Mouse (Mus musculus) right cerebral cortex, adult 2 months (tissue): ENCODE results near the gene Hsd17b13.
"Not testable (repeated sequence)": the region's sequence is repeated elsewhere in the genome, so short reads cannot be mapped to it uniquely, and the experiment has no call there.

Experiments
- DNase-seq, 2 experiments: peaks; one replicate each; pipeline ENCODE4 v3.0.0; 2021 to 2022; ENCODE audit warnings: low spot score in 2 of 2

The Hsd17b13 gene

DNA sequence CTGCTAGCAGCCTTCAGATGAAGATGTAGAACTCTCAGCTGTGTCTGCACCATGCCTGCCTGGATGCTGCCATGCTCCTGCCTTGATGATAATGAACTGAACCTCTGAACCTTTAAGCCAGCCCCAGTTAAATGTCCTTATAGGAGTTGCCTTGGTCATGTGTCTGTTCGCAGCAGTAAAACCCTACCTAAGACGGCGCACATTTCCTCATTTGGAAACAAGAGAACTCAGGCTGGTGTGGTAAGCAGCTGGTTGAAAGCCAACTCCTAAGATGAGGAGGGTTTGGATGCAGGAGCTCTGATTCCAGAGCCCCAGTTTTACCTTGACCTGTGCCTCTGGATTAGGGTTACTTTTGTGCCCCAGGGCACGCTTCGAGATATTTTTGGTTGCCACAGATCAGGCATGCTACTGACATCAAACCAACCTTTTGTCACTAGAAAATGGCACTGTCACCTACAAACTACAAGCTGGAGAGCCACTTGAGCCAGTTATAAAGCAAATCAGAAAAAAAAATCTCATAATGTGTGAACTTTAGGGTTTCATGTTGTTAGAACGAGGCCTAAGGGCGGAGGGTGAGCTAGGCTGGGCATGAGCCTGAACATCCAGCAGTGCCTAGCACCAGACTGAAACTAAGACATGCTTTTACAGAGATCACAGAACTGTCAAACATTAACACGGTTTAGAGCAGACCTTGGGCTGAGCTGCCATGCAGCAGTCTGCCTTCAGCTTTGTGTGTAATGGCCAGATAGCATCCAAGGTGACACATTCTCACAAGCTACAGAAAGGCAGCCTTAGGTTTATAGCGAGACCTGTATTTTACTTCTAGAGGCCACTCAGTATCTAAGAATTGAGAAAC, 3.7 kb upstream of the Hsd17b13 start:
- DNase-seq, result no peak

DNA sequence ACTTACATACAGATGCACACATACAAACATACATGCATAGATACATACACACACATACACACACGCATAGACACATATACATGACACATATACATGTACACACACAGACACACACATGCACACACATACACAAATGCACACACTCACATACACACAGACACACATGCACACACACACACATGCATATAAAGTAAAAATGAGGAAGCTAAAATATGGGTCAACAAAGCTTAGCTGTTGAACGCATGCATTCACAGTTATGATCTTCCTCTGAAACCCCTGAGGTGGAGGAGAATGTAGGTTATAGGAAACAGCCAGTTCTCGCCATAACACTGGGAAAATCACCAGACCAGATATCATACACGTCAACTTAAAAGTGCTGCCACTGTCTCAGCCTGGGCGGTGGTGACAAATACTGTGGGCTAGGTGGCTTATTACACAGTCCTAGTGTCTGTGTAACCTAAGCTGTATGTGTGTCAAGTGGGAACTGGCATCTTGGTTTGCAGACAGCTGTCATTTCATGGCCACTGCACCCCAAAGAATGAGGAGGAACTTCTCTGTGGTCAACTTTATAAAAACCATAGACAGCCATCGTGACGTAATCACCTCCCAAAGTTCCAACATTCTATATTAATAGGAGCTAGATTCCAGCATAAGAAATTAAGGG, 829 bp upstream of the Hsd17b13 start:
- no peak for DNase-seq

DNA sequence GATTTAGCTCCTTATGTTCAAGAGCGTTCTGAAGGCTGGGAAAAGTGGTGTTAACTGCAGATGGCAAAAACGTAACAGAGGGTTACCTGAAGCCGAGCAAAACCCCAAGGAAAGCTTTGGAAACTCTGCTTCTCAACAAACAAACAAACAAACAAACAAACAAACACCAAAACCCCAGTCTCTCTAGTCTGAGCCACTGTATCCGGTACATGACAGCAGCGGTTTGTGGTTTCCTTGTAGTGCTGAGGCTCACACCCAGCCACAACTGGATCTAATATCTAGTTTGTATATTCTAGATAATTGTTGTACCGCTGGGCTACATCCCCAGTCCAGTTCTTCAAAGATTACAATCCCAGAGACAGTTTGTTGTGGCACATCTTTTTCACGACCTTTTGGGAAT, 1.5 kb downstream of the Hsd17b13 start:
- no peak for DNase-seq

DNA sequence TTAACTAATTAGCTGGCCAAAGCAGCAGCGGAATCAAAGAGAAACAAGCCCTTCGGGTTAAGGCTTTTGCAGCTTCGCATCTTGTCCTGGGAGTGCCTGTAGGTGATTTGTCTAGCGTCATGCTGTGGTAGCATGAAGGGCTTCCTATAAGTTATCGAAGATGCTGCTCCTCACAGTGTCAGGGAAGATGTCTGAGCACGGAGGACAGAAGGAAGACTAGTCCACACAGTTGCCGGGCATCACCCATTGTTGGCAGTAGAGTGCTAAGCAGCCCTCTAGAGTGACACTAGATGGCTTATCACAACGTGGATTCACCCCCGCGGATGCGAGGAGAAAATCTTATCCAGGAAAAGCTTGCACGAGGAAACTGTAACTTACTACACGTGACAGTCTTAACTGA, 4.4 kb downstream of the Hsd17b13 start:
- DNase-seq, result no peak

DNA sequence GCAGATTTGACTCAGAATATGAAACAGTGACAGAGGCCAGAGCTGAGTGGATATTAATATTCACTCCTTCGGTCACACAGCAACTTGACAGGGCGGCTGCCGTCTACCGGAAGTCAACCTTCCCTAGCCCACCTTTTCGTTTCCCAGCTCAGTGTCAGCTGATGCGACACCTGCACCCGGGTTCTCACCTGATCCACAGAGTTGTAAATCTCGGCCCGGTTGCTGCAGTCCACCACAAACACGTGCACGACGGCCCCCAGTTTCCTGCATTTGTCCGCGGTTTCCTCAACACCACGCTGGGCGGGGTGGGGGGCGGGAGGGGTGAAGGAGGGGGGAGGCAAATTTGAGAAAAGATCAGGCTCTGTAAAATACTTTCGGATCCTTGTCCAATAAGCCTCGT, 4.8 kb downstream of the Hsd17b13 start:
- no peak for DNase-seq

DNA sequence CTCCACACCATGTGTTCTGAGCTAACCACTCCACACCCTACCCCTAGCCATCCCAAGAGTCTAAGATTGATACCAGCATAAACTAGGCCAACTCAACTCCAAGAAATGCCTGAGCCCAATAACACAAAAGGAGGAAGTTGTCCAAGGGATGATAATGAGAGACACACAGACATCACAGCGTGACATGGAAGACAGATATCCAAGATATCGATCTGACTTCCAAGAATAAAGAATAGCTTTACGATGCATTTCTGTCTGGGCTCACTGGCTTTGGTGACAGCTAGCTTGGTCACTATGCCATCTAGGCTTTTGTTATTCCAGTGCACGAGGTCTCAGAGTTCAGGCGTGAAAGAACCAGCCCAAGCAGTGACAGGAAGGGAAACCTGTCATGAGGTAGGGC, 6.2 kb downstream of the Hsd17b13 start:
- no peak for DNase-seq

DNA sequence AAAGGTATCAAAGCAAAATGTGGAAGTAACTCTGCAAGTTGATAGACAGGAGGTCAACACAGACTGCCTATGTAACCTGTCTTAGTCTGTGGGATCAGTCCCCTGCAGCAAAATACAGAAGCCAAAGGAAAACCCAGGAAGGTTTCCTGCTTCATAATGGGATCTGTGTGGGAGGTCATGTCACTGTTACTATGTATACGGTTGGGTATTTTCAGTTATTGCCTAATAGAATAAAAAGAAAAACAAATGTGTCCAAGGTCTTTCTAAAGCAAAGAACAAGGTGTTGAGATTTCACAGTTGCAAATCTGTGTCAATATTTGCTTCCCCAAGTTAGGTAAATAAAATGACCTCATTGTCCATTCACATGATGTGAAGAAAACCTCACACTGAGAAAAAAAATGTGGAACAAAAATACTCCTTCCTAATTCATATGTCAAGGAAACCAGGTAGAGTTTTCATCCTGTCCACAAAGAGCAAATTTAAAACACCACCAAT, 14.2 kb downstream of the Hsd17b13 start:
- no peak for DNase-seq

DNA sequence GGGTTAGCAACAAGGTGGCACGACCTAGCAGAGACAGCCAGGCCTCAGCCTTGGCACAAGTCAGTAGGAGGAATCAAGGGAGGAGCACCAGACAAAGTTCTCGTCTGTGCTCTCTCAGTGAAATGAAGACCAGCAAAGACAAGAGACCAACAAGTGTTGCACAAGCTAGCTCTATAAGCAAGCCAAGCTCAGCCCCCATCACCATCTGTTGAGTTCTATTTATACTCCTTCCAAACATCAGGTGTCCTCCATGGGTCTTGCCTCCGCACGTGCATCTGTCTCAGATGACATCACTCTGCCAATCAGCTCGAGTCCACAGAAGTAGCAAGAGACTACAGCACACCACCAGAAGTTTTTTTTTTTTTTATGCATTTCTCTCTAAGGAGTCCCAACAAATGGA, 22.6 kb downstream of the Hsd17b13 start:
- peak; percentile 16 to 17 for DNase-seq

DNA sequence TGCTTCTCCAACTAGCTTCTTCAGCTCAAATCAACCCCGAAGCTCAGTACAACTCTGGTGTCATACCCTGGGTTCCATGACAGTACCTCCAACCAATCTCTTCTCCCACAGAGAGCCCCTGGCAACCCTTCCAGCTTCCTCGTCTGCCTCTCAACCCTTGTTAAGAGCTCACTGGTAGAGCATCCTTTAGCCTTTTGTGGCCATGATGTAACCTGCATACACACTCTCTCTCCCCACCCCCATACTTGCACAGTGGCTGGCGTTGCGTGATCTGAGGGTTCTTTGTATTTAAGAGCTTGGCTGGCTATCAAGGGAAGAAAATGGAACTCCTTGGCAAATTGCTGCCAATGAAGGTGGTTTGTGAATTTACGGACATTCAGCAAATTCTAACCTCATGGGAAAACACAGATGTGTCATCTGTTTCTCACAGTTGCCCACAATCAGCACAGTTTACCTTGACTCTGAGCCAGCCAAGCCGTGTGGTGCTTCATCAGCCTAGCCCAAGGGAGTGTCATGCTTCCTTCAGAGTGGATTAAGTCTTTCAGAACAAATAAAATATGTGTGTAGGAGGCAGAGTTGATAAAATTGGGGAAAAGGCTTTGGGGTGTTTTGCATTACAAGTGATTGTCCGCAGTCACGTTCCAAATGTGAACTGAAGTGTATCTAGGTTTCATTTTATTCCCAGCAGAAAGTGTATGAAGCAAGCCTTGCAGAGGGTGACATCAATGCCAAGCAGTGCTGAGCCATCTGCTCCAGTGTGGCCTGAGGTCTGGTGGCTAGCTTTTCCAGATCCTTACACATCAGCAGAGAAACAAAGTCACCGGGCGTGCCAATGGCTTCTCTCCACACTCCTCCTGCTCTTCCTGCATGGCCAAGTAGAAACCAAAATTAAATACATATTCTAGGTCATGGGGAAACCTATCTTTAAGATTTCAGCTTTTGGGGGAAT, 23.8 kb downstream of the Hsd17b13 start:
- DNase-seq, result peak; percentile 21 to 28

DNA sequence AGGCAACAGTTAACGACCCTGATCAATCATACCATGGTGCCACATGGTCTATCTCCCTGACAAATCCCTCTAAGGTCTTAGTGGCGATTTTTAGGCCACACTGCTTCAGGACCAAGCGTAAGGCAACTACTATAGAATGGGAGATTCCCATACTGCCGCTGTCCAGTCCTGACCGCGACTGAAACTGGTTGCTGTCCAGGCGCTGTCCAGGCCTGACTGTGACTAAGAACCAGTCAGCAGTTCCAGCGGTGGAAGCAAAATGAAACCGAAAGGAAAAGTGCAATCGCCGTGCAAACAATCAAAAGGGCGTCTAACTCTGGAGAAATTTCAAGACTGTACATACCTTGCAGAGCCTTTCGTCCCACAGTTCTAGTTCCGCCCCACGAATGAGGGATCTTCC, 27.1 kb downstream of the Hsd17b13 start:
- DNase-seq, result not testable (repeated sequence)

DNA sequence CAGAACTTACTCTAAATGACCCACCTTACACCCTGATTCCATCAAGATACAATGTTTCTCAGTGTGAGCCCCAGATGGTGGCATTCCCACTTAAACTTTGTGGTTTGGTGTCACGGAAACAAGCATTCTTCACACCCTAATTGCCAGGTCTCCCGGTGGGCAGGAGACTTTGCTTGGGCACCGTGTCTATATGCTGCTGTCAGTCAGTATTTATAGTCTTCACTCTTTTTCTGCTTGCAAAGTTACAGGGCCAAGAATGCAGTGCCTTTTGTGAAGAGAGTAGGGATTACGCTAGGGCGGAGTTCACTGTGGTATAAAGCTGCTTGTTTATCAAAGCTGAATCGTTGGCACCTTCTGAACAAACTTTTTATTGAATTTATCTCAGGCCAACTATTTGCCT, 34.0 kb downstream of the Hsd17b13 start:
- DNase-seq, result no peak

DNA sequence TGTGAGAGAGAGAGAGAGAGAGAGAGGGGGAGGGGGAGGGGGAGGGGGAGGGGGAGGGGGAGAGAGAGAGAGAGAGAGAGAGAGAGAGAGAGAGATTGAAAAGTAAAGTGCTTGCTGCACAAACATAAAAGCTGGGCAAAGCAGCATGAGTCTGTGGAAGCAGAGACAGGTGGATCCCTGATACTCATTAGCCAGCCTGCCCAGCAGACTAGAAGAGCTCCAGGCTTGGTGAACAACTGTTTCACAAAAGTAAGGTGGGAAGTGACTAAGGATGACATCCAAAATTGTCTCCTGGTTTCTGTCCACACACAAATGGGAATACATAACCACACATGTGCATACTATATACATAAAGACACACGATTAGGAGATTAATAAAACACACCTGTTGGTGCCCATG, 37.4 kb downstream of the Hsd17b13 start:
- no peak for DNase-seq

DNA sequence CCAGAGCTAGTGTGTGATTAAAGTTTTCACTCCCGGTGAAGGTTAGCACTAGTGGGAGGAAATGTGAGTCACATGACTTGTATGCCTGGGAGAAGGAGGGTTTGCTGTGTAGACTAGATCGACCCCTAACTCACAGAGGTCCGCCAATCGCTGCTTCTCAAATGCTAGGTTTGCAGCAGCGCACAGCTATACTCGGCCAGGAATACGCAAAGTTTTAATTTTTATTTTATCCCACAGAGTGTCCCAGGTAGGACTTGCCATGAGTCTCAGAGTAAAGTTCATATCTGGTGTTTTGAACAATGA, 37.9 kb downstream of the Hsd17b13 start:
- DNase-seq, result no peak

DNA sequence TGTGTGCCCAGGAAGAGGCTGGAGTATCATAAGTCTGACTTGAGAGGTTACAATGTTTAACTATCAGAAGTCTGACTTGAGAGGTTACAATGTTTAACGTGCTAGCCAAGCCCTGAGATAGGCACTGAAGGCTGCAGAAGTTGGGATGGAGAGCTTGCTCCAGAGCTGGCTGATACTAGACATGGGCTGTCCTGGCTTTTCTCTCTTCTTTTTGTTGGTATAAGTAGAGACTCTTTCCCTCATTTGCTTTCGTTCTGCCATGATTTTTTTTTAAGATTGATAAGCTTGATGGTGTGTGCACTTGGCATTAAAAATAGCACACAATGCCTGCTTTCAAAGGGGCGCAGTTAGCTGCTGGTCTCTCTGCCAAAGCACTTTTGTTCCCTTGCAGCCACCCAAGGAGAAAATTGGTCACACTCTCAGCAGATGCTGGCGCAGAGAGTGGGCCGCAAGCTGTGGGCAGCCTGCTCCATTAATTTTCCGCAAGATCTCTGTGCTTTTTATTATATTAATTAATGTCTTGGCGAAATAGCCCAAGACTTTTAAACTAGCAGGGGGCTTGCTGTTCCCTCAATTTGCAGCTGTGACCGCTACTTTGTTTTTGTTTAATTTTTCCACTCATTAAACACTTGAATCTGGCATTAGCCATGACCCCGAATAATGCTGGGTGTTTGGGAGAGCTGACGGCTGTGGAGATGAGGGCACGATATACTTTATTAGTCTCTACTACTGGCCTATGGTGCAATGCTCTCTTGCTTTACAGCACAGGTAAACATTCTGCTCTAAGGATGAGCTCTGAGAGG, 38.5 kb downstream of the Hsd17b13 start:
- no peak for DNase-seq

DNA sequence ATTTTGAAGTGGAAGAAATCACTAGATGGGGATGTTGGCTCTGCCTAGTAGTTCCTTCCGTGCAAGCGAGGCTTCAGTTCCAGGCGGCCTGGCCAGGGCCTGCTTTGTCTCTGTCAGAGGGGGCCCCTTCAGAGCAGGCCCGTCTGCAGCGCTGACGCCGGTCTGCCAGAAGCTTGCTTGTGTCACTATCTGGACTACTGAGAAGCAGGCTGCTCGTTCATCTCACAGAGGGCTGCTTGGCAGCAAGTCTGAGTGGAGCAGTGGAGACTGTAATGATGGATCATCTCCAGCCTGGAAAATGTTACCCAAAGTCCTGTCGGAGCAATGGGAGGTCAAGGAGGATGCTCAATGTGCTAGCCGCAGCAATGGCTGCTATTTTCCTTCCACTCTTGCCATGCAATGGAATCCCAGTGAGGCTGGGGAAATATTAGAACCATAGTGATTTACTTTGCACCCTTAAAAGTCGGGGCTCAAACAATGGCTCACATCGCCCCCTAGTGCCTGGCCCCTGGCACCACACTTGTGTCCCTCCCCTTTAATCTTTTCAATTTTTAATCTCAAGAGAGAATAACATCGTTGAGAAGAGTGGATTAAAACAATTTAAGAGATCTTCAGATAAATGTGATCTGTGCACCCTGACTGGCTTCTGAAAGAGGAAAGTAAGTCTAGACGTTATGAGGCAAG, 40.2 kb downstream of the Hsd17b13 start:
- no peak for DNase-seq

DNA sequence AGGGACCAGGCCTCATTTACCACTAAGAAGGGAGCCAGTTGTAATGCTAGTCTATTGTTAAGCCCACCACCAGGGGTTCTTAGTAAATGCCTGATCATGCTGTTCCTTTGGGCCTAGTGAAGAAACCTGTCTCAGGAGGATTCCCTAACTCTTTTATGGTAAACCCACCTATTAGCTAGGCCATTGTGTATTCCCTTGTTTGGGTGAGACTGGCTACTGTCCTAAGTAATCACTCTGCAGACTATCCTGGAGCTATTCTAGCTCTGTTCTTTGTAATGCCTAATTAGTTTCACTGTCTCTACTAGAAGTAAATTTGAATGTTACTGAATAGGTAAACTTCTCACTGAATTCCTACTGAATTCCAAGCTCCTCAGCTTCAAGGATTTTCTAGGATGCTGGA, 45.3 kb downstream of the Hsd17b13 start:
- DNase-seq, result not testable (repeated sequence)

DNA sequence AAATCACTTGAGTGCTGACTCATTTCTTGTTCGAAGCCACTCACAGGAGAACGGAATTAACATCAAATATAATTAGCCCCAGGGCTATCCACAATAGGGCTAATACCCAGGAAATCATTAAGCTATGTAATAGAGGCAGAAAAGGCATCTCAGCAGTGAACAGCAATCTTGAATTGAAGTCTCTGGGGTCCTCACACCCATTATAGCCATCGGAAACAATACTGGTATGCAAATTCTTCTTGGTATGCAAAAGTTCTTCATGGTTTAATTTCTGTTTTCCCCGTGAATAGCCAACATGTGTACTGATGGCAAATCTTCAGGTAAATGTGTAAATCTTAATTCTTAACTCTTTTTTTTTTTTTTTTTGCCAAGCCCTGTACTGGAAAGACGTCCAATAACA, 46.7 kb downstream of the Hsd17b13 start:
- DNase-seq, result no peak

DNA sequence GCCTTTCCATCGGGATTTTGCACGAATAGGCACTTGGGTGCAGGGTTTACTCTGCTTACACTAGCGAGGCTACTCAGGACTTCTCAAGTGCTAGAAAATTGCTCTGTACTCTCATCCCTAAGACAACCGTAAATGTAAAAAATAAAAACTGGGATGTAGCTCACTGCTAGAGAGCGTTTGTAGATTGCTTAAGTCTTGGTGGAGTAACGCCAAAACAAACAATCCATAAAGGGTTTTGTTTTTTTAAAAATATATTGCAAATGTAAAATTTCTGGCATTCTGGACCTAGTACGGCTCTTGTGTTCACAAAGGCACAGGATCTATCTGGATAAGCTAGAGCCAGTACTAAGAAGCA, 49.0 kb downstream of the Hsd17b13 start:
- no peak for DNase-seq

DNA sequence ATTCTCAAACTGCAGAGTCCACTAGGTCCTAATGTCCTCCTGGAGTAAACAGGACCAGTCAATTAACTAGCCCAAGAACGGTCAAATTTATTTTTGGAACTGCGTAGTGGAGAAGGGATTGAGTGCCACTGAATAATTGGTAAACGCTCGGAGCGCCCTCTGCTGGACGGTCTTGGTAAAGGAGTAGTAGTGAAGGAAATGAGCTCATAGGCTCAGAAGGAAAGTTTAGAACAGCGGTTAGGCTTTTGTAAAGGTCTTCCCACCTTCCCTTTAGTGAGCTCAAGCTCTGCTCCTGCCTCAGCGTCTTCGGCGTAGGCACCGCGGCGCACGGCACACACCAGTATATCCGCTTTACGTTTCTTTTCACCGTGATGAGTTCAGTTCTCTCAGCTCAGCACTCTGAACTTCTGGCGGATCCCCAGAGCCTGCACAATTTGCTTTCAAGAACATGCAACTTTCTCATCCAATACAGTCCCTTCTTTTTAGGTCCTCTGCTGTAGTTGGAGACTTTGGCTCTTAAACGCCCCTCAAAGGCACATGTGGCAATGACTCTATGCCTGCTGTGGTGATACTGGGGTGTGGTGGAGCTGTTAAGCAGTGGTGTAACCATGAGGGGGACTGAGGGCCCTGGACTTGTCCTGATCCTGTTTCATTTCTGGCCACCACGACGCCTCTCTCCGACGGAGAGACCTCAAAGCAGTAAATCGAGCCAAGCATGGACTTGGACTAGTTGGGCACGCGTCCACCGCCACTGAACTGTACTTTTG, 49.6 kb downstream of the Hsd17b13 start:
- peak; percentile 97 to 98 for DNase-seq

DNA sequence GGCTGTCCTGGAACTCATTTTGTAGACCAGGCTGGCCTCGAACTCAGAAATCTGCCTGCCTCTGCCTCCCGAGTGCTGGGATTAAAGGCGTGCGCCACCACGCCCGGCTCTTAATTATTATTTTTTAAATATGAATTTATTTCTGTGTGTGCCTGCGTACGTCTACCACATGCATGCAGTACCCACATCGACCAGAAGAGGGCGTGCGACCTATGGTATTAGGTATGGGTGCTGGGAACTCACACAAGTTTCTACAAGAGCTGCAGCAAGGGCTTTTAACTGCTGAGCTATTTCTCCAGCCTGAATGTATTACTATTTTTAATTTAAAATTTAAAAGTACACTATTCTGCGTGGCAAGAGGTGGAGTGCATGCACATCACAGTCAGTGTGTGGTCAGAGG, 50.8 kb downstream of the Hsd17b13 start:
- no peak for DNase-seq
